Mouse (Mus musculus) neutrophil, adult 83 days (primary cell): ENCODE results near the gene Gm8362. TPM values are rescaled to one million over a fixed set of nuclear protein-coding genes. Genes with fewer than 3 reads are reported as not detected.

Experiments used
- total RNA-seq, 2 experiments: library from RNA; stranded (reverse); gene quantifications; one replicate each; pipeline ENCODE4 v1.2.4; 2023

Gene Gm8362
- total RNA-seq, result not detected

DNA sequence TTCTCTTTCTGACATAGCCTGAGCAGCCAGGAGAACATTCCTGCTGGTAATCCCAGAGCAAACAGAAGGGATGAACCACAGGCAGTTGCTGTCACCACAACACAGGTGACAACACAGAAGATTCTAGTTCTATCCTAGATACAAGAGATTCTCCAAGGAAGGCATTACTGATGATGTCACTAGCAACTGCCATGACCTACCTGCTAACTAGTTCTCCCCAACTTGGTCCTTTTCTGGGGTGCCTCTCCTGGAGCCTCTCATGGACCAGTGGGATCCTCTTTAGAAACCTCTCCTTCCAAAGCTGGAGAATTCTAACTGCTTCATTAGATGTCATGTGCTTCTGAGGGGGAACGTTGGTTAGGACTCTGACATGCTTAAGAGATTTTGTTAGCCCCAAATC lies at the start of gene Gm8362:
Gene Gm8362 (minus strand): TSS at position 101 of the 400 bp plus-strand sequence.

DNA sequence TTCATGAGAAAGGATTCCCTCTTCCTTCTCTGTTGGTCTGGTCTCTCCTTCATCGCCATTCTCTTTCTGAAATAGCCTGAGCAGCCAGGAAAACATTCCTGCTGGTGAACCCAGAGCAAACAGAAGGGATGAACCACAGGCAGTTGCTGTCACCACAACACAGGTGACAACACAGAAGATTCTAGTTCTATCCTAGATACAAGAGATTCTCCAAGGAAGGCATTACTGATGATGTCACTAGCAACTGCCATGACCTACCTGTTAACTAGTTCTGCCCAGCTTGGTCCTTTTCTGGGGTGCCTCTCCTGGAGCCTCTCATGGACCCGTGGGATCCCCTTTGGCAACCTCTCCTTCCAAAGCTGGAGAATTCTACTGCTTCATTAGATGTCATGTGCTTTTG lies 32.0 kb downstream of the Gm8362 start, which contains the start of gene Gm3636:
Gene Gm3636 (minus strand): TSS at position 101 of the 400 bp plus-strand sequence.

DNA sequence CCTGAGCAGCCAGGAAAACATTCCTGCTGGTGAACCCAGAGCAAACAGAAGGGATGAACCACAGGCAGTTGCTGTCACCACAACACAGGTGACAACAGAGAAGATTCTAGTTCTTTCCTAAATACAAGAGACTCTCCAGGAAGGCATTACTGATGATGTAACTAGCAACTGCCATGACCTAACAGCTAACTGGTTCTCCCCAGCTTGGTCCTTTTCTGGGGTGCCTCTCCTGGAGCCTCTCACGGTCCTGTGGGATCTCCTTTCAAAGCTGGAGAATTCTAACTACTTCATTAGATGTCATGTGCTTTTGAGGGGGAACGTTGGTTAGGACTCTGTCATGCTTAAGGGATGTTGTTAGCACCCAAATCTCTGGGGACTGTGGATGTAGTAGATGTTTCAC lies 54.1 kb downstream of the Gm8362 start, which contains the start of gene Gm8050:
Gene Gm8050 (minus strand): TSS at position 101 of the 400 bp plus-strand sequence.

Other genes starting within 250 kb of the Gm8362 start
- gene Gm8356, start 237.1 kb downstream of the Gm8362 start, total RNA-seq, result not detected
- gene Gm3629, start 183.8 kb downstream of the Gm8362 start, total RNA-seq, result not detected
- gene Gm3460, start 152.0 kb downstream of the Gm8362 start, total RNA-seq, result not detected
- not detected for gene Gm10251, start 90.2 kb downstream of the Gm8362 start, total RNA-seq
- gene Gm8050, start 54.2 kb downstream of the Gm8362 start, total RNA-seq, result not detected
- not detected for gene Gm3636, start 32.1 kb downstream of the Gm8362 start, total RNA-seq
- gene Gm3642, start 65.9 kb upstream of the Gm8362 start, total RNA-seq, result not detected
- not detected for gene Gm3667, start 115.6 kb upstream of the Gm8362 start, total RNA-seq
- gene Gm6356, start 199.4 kb upstream of the Gm8362 start, total RNA-seq, result not detected